Mouse (Mus musculus): Measurements from ENCODE around the gene Ttll12. TPM values are rescaled to one million over a fixed set of nuclear protein-coding genes. Genes with fewer than 3 reads are reported as not detected.

The Ttll12 gene
- total RNA-seq, 1 experiment from 2014 or later = 19.1 TPM

- ATAC-seq (replicated peaks in 1 of 2; ENCODE audit: insufficient read depth in 1 of 2, low FRiP score in 2 of 2, low TSS enrichment in 1 of 2, low read depth in 1 of 2, poor library complexity in 2 of 2, severe bottlenecking in 2 of 2) = no peak
Observed at GRCm38 (mm10) chr15:83571636-83572035, 23.3 kb downstream of the Ttll12 start.

GRCm38 (mm10) chr15:83570641-83571040, 24.3 kb downstream of the Ttll12 start:
- peak; percentile 30 to 63; a peak in 2 of 4 replicates for ATAC-seq (replicated peaks in 1 of 2; ENCODE audit: insufficient read depth in 1 of 2, low FRiP score in 2 of 2, low TSS enrichment in 1 of 2, low read depth in 1 of 2, poor library complexity in 2 of 2, severe bottlenecking in 2 of 2)

GRCm38 (mm10) chr15:83569682-83570081, 25.3 kb downstream of the Ttll12 start:
- peak in 1 of 2 experiments; percentile 47; a peak in 1 of 4 replicates for ATAC-seq (replicated peaks in 1 of 2; ENCODE audit: insufficient read depth in 1 of 2, low FRiP score in 2 of 2, low TSS enrichment in 1 of 2, low read depth in 1 of 2, poor library complexity in 2 of 2, severe bottlenecking in 2 of 2)

GRCm38 (mm10) chr15:83568544-83568943, 26.4 kb downstream of the Ttll12 start:
- ATAC-seq (replicated peaks in 1 of 2; ENCODE audit: insufficient read depth in 1 of 2, low FRiP score in 2 of 2, low TSS enrichment in 1 of 2, low read depth in 1 of 2, poor library complexity in 2 of 2, severe bottlenecking in 2 of 2) = no peak

GRCm38 (mm10) chr15:83567728-83568127, 27.2 kb downstream of the Ttll12 start:
- ATAC-seq (replicated peaks in 1 of 2; ENCODE audit: insufficient read depth in 1 of 2, low FRiP score in 2 of 2, low TSS enrichment in 1 of 2, low read depth in 1 of 2, poor library complexity in 2 of 2, severe bottlenecking in 2 of 2) = no peak

- no peak for ATAC-seq (replicated peaks in 1 of 2; ENCODE audit: insufficient read depth in 1 of 2, low FRiP score in 2 of 2, low TSS enrichment in 1 of 2, low read depth in 1 of 2, poor library complexity in 2 of 2, severe bottlenecking in 2 of 2)
Observed at GRCm38 (mm10) chr15:83566006-83566405, 29.0 kb downstream of the Ttll12 start.

- no peak for ATAC-seq (replicated peaks in 1 of 2; ENCODE audit: insufficient read depth in 1 of 2, low FRiP score in 2 of 2, low TSS enrichment in 1 of 2, low read depth in 1 of 2, poor library complexity in 2 of 2, severe bottlenecking in 2 of 2)
Observed at GRCm38 (mm10) chr15:83565434-83565833, 29.5 kb downstream of the Ttll12 start.

GRCm38 (mm10) chr15:83563857-83564651, 30.9 kb downstream of the Ttll12 start:
- ATAC-seq (replicated peaks in 1 of 2; ENCODE audit: insufficient read depth in 1 of 2, low FRiP score in 2 of 2, low TSS enrichment in 1 of 2, low read depth in 1 of 2, poor library complexity in 2 of 2, severe bottlenecking in 2 of 2) = peak; percentile 26 to 37; a peak in 1 of 4 replicates

- peak; percentile 38 to 66; a peak in 3 of 4 replicates for ATAC-seq (replicated peaks in 1 of 2; ENCODE audit: insufficient read depth in 1 of 2, low FRiP score in 2 of 2, low TSS enrichment in 1 of 2, low read depth in 1 of 2, poor library complexity in 2 of 2, severe bottlenecking in 2 of 2)
Observed at GRCm38 (mm10) chr15:83563327-83563856, 31.6 kb downstream of the Ttll12 start, which contains the start of the genes Tspo and Mcat. Tspo (plus strand) TSS chr15:83563592. Mcat (minus strand) TSS chr15:83563787.

GRCm38 (mm10) chr15:83562626-83563270, 32.2 kb downstream of the Ttll12 start:
- ATAC-seq (replicated peaks in 1 of 2; ENCODE audit: insufficient read depth in 1 of 2, low FRiP score in 2 of 2, low TSS enrichment in 1 of 2, low read depth in 1 of 2, poor library complexity in 2 of 2, severe bottlenecking in 2 of 2) = peak; percentile 87 to 88

- ATAC-seq (replicated peaks in 1 of 2; ENCODE audit: insufficient read depth in 1 of 2, low FRiP score in 2 of 2, low TSS enrichment in 1 of 2, low read depth in 1 of 2, poor library complexity in 2 of 2, severe bottlenecking in 2 of 2) = no peak
Observed at GRCm38 (mm10) chr15:83560941-83561477, 33.9 kb downstream of the Ttll12 start.

GRCm38 (mm10) chr15:83555161-83555974, 39.6 kb downstream of the Ttll12 start:
- ATAC-seq (replicated peaks in 1 of 2; ENCODE audit: insufficient read depth in 1 of 2, low FRiP score in 2 of 2, low TSS enrichment in 1 of 2, low read depth in 1 of 2, poor library complexity in 2 of 2, severe bottlenecking in 2 of 2) = peak; percentile 87 to 89

GRCm38 (mm10) chr15:83553831-83554230, 41.1 kb downstream of the Ttll12 start:
- ATAC-seq (replicated peaks in 1 of 2; ENCODE audit: insufficient read depth in 1 of 2, low FRiP score in 2 of 2, low TSS enrichment in 1 of 2, low read depth in 1 of 2, poor library complexity in 2 of 2, severe bottlenecking in 2 of 2) = no peak

- ATAC-seq (replicated peaks in 1 of 2; ENCODE audit: insufficient read depth in 1 of 2, low FRiP score in 2 of 2, low TSS enrichment in 1 of 2, low read depth in 1 of 2, poor library complexity in 2 of 2, severe bottlenecking in 2 of 2) = no peak
Observed at GRCm38 (mm10) chr15:83550137-83550536, 44.8 kb downstream of the Ttll12 start.

- ATAC-seq (replicated peaks in 1 of 2; ENCODE audit: insufficient read depth in 1 of 2, low FRiP score in 2 of 2, low TSS enrichment in 1 of 2, low read depth in 1 of 2, poor library complexity in 2 of 2, severe bottlenecking in 2 of 2) = no peak
Observed at GRCm38 (mm10) chr15:83547144-83547543, 47.8 kb downstream of the Ttll12 start.

GRCm38 (mm10) chr15:83546029-83546428, 48.9 kb downstream of the Ttll12 start:
- no peak for ATAC-seq (replicated peaks in 1 of 2; ENCODE audit: insufficient read depth in 1 of 2, low FRiP score in 2 of 2, low TSS enrichment in 1 of 2, low read depth in 1 of 2, poor library complexity in 2 of 2, severe bottlenecking in 2 of 2)

- ATAC-seq (replicated peaks in 1 of 2; ENCODE audit: insufficient read depth in 1 of 2, low FRiP score in 2 of 2, low TSS enrichment in 1 of 2, low read depth in 1 of 2, poor library complexity in 2 of 2, severe bottlenecking in 2 of 2) = no peak
Observed at GRCm38 (mm10) chr15:83541647-83542287, 53.2 kb downstream of the Ttll12 start.
